Comparison of ENCODE assay signal across 28 mouse cellular contexts in the genomic region with DNA sequence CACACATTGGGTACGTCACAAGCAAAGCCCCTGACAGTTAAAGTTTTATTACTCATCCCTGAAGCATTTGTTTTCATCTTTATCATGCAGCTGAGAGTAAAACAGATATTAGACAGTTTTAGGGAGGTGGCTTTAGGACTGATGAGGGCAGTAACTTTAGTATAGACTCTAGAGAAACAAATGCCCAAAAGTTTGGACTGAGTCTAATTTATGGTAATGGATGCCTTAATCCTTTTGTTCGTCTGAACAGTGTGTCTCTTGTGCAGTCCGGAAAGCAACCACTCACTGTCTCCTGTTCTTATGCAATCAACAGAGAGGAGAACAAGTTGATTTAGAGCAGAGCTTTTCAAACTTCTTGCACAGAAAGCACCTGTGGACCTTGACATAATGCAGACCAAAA.
DNase-seq lines count a peak whose midpoint lies in the region; ATAC-seq lines count a peak whose summit lies in the region.
"Had no signal": no experiment of that assay in that cellular context is flagged by ENCODE, and none has a peak within 500 bp of the region (broad histone marks: within the 10 kb centered on the region; RNA-seq: fewer than 3 reads in every experiment).

No protein-coding gene starts in this region.

- no peak overlapping the region for H3K27ac ChIP-seq in hindbrain, embryonic 14.5 days
- no peak overlapping the region for H3K27ac ChIP-seq in hindbrain, embryonic 10.5 days
- no peak overlapping the region for H3K27ac ChIP-seq in midbrain, embryonic 14.5 days (replicated peaks; ENCODE audit: low read depth, low read length)
- no peak overlapping the region for H3K27ac ChIP-seq in midbrain, embryonic 13.5 days
- H3K27ac ChIP-seq in neural tube, embryonic 14.5 days (ENCODE audit: low read depth, low read length) = no peak overlapping the region
- H3K27ac ChIP-seq: hindbrain, embryonic 13.5 days; limb, embryonic 15.5 days; liver, embryonic 15.5 days; lung, embryonic 15.5 days had no signal

- WGBS in hindbrain, embryonic 14.5 days = 31% methylated on average over 3 of the region's 3 CpGs
- WGBS in hindbrain, embryonic 10.5 days = 43% methylated on average over 3 of the region's 3 CpGs
- WGBS in midbrain, embryonic 14.5 days = 27% methylated on average over 3 of the region's 3 CpGs
- WGBS in midbrain, embryonic 13.5 days = 37% methylated on average over 3 of the region's 3 CpGs
- WGBS in neural tube, embryonic 14.5 days = 20% methylated on average over 3 of the region's 3 CpGs

- no peaks in the 10 kb centered on the region for H3K36me3 ChIP-seq in hindbrain, embryonic 14.5 days (replicated peaks; ENCODE audit: control insufficient read depth, insufficient read depth)
- H3K36me3 ChIP-seq in hindbrain, embryonic 10.5 days = no peaks in the 10 kb centered on the region
- no peaks in the 10 kb centered on the region for H3K36me3 ChIP-seq in midbrain, embryonic 14.5 days (ENCODE audit: control insufficient read depth, insufficient read depth, low read length)
- no peaks in the 10 kb centered on the region for H3K36me3 ChIP-seq in midbrain, embryonic 13.5 days
- no peaks in the 10 kb centered on the region for H3K36me3 ChIP-seq in neural tube, embryonic 14.5 days (ENCODE audit: control insufficient read depth, insufficient read depth, low read length)
- H3K36me3 ChIP-seq: heart, embryonic 12.5 days; hindbrain, embryonic 13.5 days; limb, embryonic 15.5 days; liver, embryonic 15.5 days; lung, embryonic 15.5 days had no signal

- no peak overlapping the region for H3K4me3 ChIP-seq in hindbrain, embryonic 14.5 days (replicated peaks; ENCODE audit: low read length)
- no peak overlapping the region for H3K4me3 ChIP-seq in hindbrain, embryonic 10.5 days
- no peak overlapping the region for H3K4me3 ChIP-seq in midbrain, embryonic 14.5 days (replicated peaks; ENCODE audit: low read depth, low read length)
- no peak overlapping the region for H3K4me3 ChIP-seq in midbrain, embryonic 13.5 days (replicated peaks)
- H3K4me3 ChIP-seq in neural tube, embryonic 14.5 days (ENCODE audit: low read depth, low read length) = no peak overlapping the region
- H3K4me3 ChIP-seq: heart, embryonic 12.5 days; hindbrain, embryonic 13.5 days; limb, embryonic 15.5 days; liver, embryonic 15.5 days; lung, embryonic 15.5 days; megakaryocyte, embryonic 14.5 days; myocyte had no signal

- DNase-seq in hindbrain, embryonic 14.5 days (ENCODE audit: low spot score) = no peak
- DNase-seq in hindbrain, embryonic 10.5 days (ENCODE audit: low spot score) = no peak
- DNase-seq in midbrain, embryonic 14.5 days = peak; percentile 9
- DNase-seq in ZHBTc4 (ENCODE audit: low read depth, low spot score) (peak; percentile 4), adipocyte (ENCODE audit: low spot score) (no peak)
- no peak for DNase-seq in adrenal gland, postnatal 10 days
- DNase-seq: cerebellum, adult 11-12 months; cerebellum, postnatal 10 days; forebrain, postnatal 0 days; gastrocnemius, postnatal 25 days; heart, adult 18-20 months; heart, postnatal 10 days; kidney, adult 18-20 months; kidney, postnatal 10 days; left cerebral cortex, postnatal 4 days; lung, postnatal 36 days; right cerebral cortex, postnatal 25 days; spleen, adult 18-20 months; thymus, postnatal 25 days had no signal

- no peak overlapping the region for H3K9ac ChIP-seq in hindbrain, embryonic 14.5 days
- no peak overlapping the region for H3K9ac ChIP-seq in midbrain, embryonic 14.5 days (replicated peaks; ENCODE audit: low read length)
- H3K9ac ChIP-seq in midbrain, embryonic 13.5 days (replicated peaks) = no peak overlapping the region
- H3K9ac ChIP-seq in neural tube, embryonic 14.5 days (replicated peaks; ENCODE audit: low read depth, low read length) = no peak overlapping the region
- H3K9ac ChIP-seq: forebrain, postnatal 0 days; heart, embryonic 12.5 days; hindbrain, embryonic 13.5 days; limb, embryonic 15.5 days; liver, embryonic 15.5 days; lung, embryonic 15.5 days had no signal

- H3K4me2 ChIP-seq in hindbrain, embryonic 14.5 days (replicated peaks) = no peak overlapping the region
- no peak overlapping the region for H3K4me2 ChIP-seq in midbrain, embryonic 14.5 days (ENCODE audit: low read length)
- H3K4me2 ChIP-seq in midbrain, embryonic 13.5 days (replicated peaks) = no peak overlapping the region
- H3K4me2 ChIP-seq in neural tube, embryonic 14.5 days (ENCODE audit: low read depth, low read length) = no peak overlapping the region
- H3K4me2 ChIP-seq: heart, embryonic 12.5 days; hindbrain, embryonic 13.5 days; limb, embryonic 15.5 days; liver, embryonic 15.5 days; lung, embryonic 15.5 days had no signal

- no peaks in the 10 kb centered on the region for H3K9me3 ChIP-seq in hindbrain, embryonic 14.5 days (ENCODE audit: control insufficient read depth, low read length)
- H3K9me3 ChIP-seq in hindbrain, embryonic 10.5 days = no peaks in the 10 kb centered on the region
- no peaks in the 10 kb centered on the region for H3K9me3 ChIP-seq in midbrain, embryonic 14.5 days (ENCODE audit: control insufficient read depth, low read length)
- no peaks in the 10 kb centered on the region for H3K9me3 ChIP-seq in midbrain, embryonic 13.5 days
- H3K9me3 ChIP-seq in neural tube, embryonic 14.5 days (ENCODE audit: control insufficient read depth, low read length) = no peaks in the 10 kb centered on the region
- H3K9me3 ChIP-seq: heart, embryonic 12.5 days; hindbrain, embryonic 13.5 days; limb, embryonic 15.5 days; liver, embryonic 15.5 days; lung, embryonic 15.5 days; megakaryocyte, embryonic 14.5 days had no signal

- no peaks in the 10 kb centered on the region for H3K4me1 ChIP-seq in hindbrain, embryonic 14.5 days (replicated peaks; ENCODE audit: control insufficient read depth, insufficient read depth, low read length)
- H3K4me1 ChIP-seq in hindbrain, embryonic 10.5 days (replicated peaks) = no peaks in the 10 kb centered on the region
- H3K4me1 ChIP-seq in midbrain, embryonic 14.5 days (ENCODE audit: control insufficient read depth, insufficient read depth, low read length) = no peaks in the 10 kb centered on the region
- no peaks in the 10 kb centered on the region for H3K4me1 ChIP-seq in midbrain, embryonic 13.5 days (replicated peaks)
- no peaks in the 10 kb centered on the region for H3K4me1 ChIP-seq in neural tube, embryonic 14.5 days (ENCODE audit: control insufficient read depth, insufficient read depth, low read length)
- H3K4me1 ChIP-seq: heart, embryonic 12.5 days; hindbrain, embryonic 13.5 days; limb, embryonic 15.5 days; liver, embryonic 15.5 days; lung, embryonic 15.5 days; megakaryocyte, embryonic 14.5 days had no signal

- no peaks in the 10 kb centered on the region for H3K27me3 ChIP-seq in hindbrain, embryonic 14.5 days (ENCODE audit: control insufficient read depth, insufficient read depth, low read length)
- H3K27me3 ChIP-seq in hindbrain, embryonic 10.5 days (ENCODE audit: insufficient read depth, poor library complexity, severe bottlenecking) = no peaks in the 10 kb centered on the region
- H3K27me3 ChIP-seq in midbrain, embryonic 14.5 days (ENCODE audit: control insufficient read depth, insufficient read depth, low read length) = no peaks in the 10 kb centered on the region
- no peaks in the 10 kb centered on the region for H3K27me3 ChIP-seq in midbrain, embryonic 13.5 days
- no peaks in the 10 kb centered on the region for H3K27me3 ChIP-seq in neural tube, embryonic 14.5 days (ENCODE audit: control insufficient read depth, insufficient read depth, low read length)
- H3K27me3 ChIP-seq: heart, embryonic 12.5 days; hindbrain, embryonic 13.5 days; limb, embryonic 15.5 days; liver, embryonic 15.5 days; lung, embryonic 15.5 days; megakaryocyte, embryonic 14.5 days had no signal

- 0 out of 2 replicates have a peak, but pooled peaks have one; percentile 37 for ATAC-seq in hindbrain, embryonic 14.5 days (ENCODE audit: low FRiP score)
- ATAC-seq in midbrain, embryonic 14.5 days (ENCODE audit: low FRiP score, low TSS enrichment) = no peak
- ATAC-seq in midbrain, embryonic 13.5 days = no peak
- 0 out of 2 replicates have a peak, but pooled peaks have one; percentile 14 for ATAC-seq in neural tube, embryonic 14.5 days (ENCODE audit: low read depth)
- ATAC-seq: forebrain, postnatal 0 days had no signal

Comparison
In these comparisons a context has a peak if more than half of its experiments do, and no peak if none do; other contexts are left out.
1. ATAC-seq: peak in hindbrain, embryonic 14.5 days (single experiment) and neural tube, embryonic 14.5 days (single experiment); none in midbrain, embryonic 14.5 days (single experiment) and midbrain, embryonic 13.5 days (single experiment).
2. DNase-seq: peak in midbrain, embryonic 14.5 days (single experiment) and ZHBTc4 (single experiment); none in hindbrain, embryonic 14.5 days (single experiment), hindbrain, embryonic 10.5 days (single experiment), adrenal gland, postnatal 10 days (single experiment) and adipocyte (single experiment).